ENCODE assay signal across 8 mouse cellular contexts in genomic region chr19:5727701-5728100, GRCm38 (mm10). TPM values are rescaled to one million over a fixed set of nuclear protein-coding genes. Genes with fewer than 3 reads are reported as not detected.
A peak's percentile ranks its signal among the peaks of the same experiment; 100 is the strongest.
DNase-seq lines count a peak whose midpoint lies in the region; ATAC-seq and TF ChIP-seq lines count a peak whose summit lies in the region.

No protein-coding gene starts in this region.

- TF ChIP-seq CTCF in left cerebral cortex, adult 2 months (IDR thresholded peaks at IDR 0.05) = peak; percentile 99

- H3K27ac ChIP-seq in left cerebral cortex, adult 2 months = peak overlapping the region; percentile 51

- peak; percentile 30 for ATAC-seq in megakaryocyte, adult 5-6 weeks (ENCODE audit: poor library complexity, severe bottlenecking)

- DNase-seq in NIH3T3 (ENCODE audit: low read depth) = peak; percentile 95
- DNase-seq in cerebellum, postnatal 4 days (ENCODE audit: low spot score in 2 of 2) = peak; percentile 90 to 92
- DNase-seq in gastrocnemius, postnatal 10 days = peak; percentile 96
- DNase-seq in hindlimb bud, embryonic 11.5 days (ENCODE audit: extremely low spot score, low read depth, low spot score) = peak; percentile 64
- peak; percentile 80 to 89 for DNase-seq in left cerebral cortex, adult 2 months (ENCODE audit: extremely low spot score in 1 of 2, low spot score in 2 of 2)
- DNase-seq in retina, postnatal 7 days (ENCODE audit: low read depth, low spot score) = peak; percentile 70
- DNase-seq in thymus, postnatal 4 days = peak; percentile 95

- H3K4me3 ChIP-seq in left cerebral cortex, adult 2 months = peak overlapping the region; percentile 94

- intact Hi-C loops in left cerebral cortex, adult 2 months (cut with DNase I) = loop anchor here (2.0 to 5.0 kb wide), 3 partner anchors 35 to 130 kb away; partner anchors contain the start of gene Sipa1

RNA-seq across cellular contexts. Expression of gene Ehbp1l1, which starts 1.6 kb away (rescaled TPM):
- total RNA-seq in gastrocnemius, postnatal 10 days (2021) = 100 to 1,000 TPM; 280 to 285 TPM
- 10 to 100 TPM; 21.1 to 30.7 TPM for total RNA-seq in left cerebral cortex, adult 2 months (2021)
- total RNA-seq in megakaryocyte, adult 5-6 weeks (2015) = 30.8 and 31.0 TPM in 2 replicates
- total RNA-seq in megakaryocyte, adult 5-6 weeks (2017) = 118 and 119 TPM in 2 replicates

RNA-seq across cellular contexts. Expression of gene Fam89b, which starts 1.8 kb away (rescaled TPM):
- total RNA-seq in gastrocnemius, postnatal 10 days (2021) = 10 to 100 TPM; 43.1 to 44.9 TPM
- total RNA-seq in left cerebral cortex, adult 2 months (2021) = 10 to 100 TPM; 27.5 to 32.4 TPM
- total RNA-seq in megakaryocyte, adult 5-6 weeks (2015) = 95.7 and 114 TPM in 2 replicates
- total RNA-seq in megakaryocyte, adult 5-6 weeks (2017) = 65.5 and 78.8 TPM in 2 replicates

RNA-seq across cellular contexts. Expression of gene Ltbp3, which starts 13.0 kb away (rescaled TPM):
- 100 to 1,000 TPM in 1 of 2 experiments, 10 to 100 TPM in 1; 88.0 to 113 TPM for total RNA-seq in gastrocnemius, postnatal 10 days (2021)
- total RNA-seq in left cerebral cortex, adult 2 months (2021) = 10 to 100 TPM; 38.9 to 43.1 TPM
- 1.5 TPM in 1 of 2 replicates, not detected in the other for total RNA-seq in megakaryocyte, adult 5-6 weeks (2015)
- total RNA-seq in megakaryocyte, adult 5-6 weeks (2017) = 0.18 and 2.8 TPM in 2 replicates

RNA-seq across cellular contexts. Expression of gene Kcnk7, which starts 23.5 kb away (rescaled TPM):
- total RNA-seq in gastrocnemius, postnatal 10 days (2021) = not detected
- not detected for total RNA-seq in left cerebral cortex, adult 2 months (2021)
- not detected in 2 replicates for total RNA-seq in megakaryocyte, adult 5-6 weeks (2015)
- not detected in 2 replicates for total RNA-seq in megakaryocyte, adult 5-6 weeks (2017)

RNA-seq across cellular contexts. Expression of gene Pcnx3, which starts 39.0 kb away (rescaled TPM):
- 10 to 100 TPM; 19.5 to 32.5 TPM for total RNA-seq in gastrocnemius, postnatal 10 days (2021)
- total RNA-seq in left cerebral cortex, adult 2 months (2021) = 10 to 100 TPM; 77.5 to 80.0 TPM
- total RNA-seq in megakaryocyte, adult 5-6 weeks (2015) = 25.9 and 33.1 TPM in 2 replicates
- total RNA-seq in megakaryocyte, adult 5-6 weeks (2017) = 19.3 and 19.6 TPM in 2 replicates

Comparison
In these comparisons a context has a peak if more than half of its experiments do, and no peak if none do; other contexts are left out.
1. Peak in every context shown above with its lines: DNase-seq, ATAC-seq, H3K4me3 ChIP-seq and H3K27ac ChIP-seq.
2. RNA of gene Ltbp3, which starts 13.0 kb away (total RNA-seq): 88.0 to 113 TPM in gastrocnemius, postnatal 10 days and 38.9 to 43.1 TPM in left cerebral cortex, adult 2 months; 0.18 to 2.8 TPM in megakaryocyte, adult 5-6 weeks; every median in the first group is over 10 times any median in the second.